Mouse (Mus musculus): ENCODE measurements around the gene Ptcd2. TPM values are rescaled to one million over a fixed set of nuclear protein-coding genes. Genes with fewer than 3 reads are reported as not detected.
"Not testable (repeated sequence)": the region's sequence is repeated elsewhere in the genome, so short reads cannot be mapped to it uniquely, and the experiment has no call there.

Gene Ptcd2
- polyA plus RNA-seq, 1 experiment from 2014 or later, result 63.4 TPM

- 2% methylated on average over 30 of the region's 30 CpGs for WGBS
- H3K9ac ChIP-seq (ENCODE audit: low read depth, low read length), result peak overlapping the region; percentile 85
- H3K4me3 ChIP-seq (ENCODE audit: low read length), result peak overlapping the region; percentile 78
- H3K36me3 ChIP-seq (ENCODE audit: control insufficient read depth, insufficient read depth, low read length), result peaks cover 17% of the 10 kb centered on the region; the same call in 1 of the 2 replicates
- H3K4me1 ChIP-seq (ENCODE audit: control insufficient read depth, insufficient read depth, low read length), result peaks cover 9% of the 10 kb centered on the region
- H3K9me3 ChIP-seq (ENCODE audit: control insufficient read depth, low read length), result no peaks in the 10 kb centered on the region
- H3K27me3 ChIP-seq (replicated peaks; ENCODE audit: control insufficient read depth, insufficient read depth, low read length), result no peaks in the 10 kb centered on the region
- peak overlapping the region; percentile 85 for H3K27ac ChIP-seq (ENCODE audit: low read length)
- ATAC-seq, result peak; percentile 88
- H3K4me2 ChIP-seq (ENCODE audit: low read depth, low read length), result peak overlapping the region; percentile 71
These were observed 468 bp downstream of the Ptcd2 start for GRCm38 (mm10) chr13:99343876-99344598.

GRCm38 (mm10) chr13:99341504-99341903 lies 3.0 kb downstream of the Ptcd2 start:
- WGBS, result 95% methylated on average over 6 of the region's 6 CpGs
- no peaks in the 10 kb centered on the region for H3K27me3 ChIP-seq (replicated peaks; ENCODE audit: control insufficient read depth, insufficient read depth, low read length)
- H3K36me3 ChIP-seq (ENCODE audit: control insufficient read depth, insufficient read depth, low read length), result peaks cover 16% of the 10 kb centered on the region; the same call in 1 of the 2 replicates

GRCm38 (mm10) chr13:99337510-99337909 lies 7.0 kb downstream of the Ptcd2 start:
- H3K4me3 ChIP-seq (ENCODE audit: low read length), result no peak overlapping the region
- no peak for ATAC-seq
- H3K9me3 ChIP-seq (ENCODE audit: control insufficient read depth, low read length), result no peaks in the 10 kb centered on the region
- no peaks in the 10 kb centered on the region for H3K27me3 ChIP-seq (replicated peaks; ENCODE audit: control insufficient read depth, insufficient read depth, low read length)
- no peaks in the 10 kb centered on the region for H3K4me1 ChIP-seq (ENCODE audit: control insufficient read depth, insufficient read depth, low read length)
- H3K27ac ChIP-seq (ENCODE audit: low read length), result no peak overlapping the region
- 71% methylated on average over 6 of the region's 6 CpGs for WGBS
- H3K36me3 ChIP-seq (ENCODE audit: control insufficient read depth, insufficient read depth, low read length), result peaks cover 18% of the 10 kb centered on the region; the same call in 1 of the 2 replicates
- no peak overlapping the region for H3K4me2 ChIP-seq (ENCODE audit: low read depth, low read length)
- H3K9ac ChIP-seq (ENCODE audit: low read depth, low read length), result no peak overlapping the region

More at GRCm38 (mm10) chr13:99341504-99341903, 3.0 kb downstream of the Ptcd2 start:
- Histone ChIP-seq H3K4me3 (ENCODE audit: low read length) (no peak overlapping the region), H3K4me1 (ENCODE audit: control insufficient read depth, insufficient read depth, low read length) (peaks cover 9% of the 10 kb centered on the region), H3K4me2 (ENCODE audit: low read depth, low read length) (no peak overlapping the region), H3K9ac (ENCODE audit: low read depth, low read length) (no peak overlapping the region), H3K27ac (ENCODE audit: low read length) (no peak overlapping the region), H3K9me3 (ENCODE audit: control insufficient read depth, low read length) (no peaks in the 10 kb centered on the region)
- no peak for ATAC-seq

GRCm38 (mm10) chr13:99331255-99331654 lies 13.2 kb downstream of the Ptcd2 start:
- Histone ChIP-seq H3K4me2 (ENCODE audit: low read depth, low read length) (no peak overlapping the region), H3K27ac (ENCODE audit: low read length) (no peak overlapping the region), H3K27me3 (replicated peaks; ENCODE audit: control insufficient read depth, insufficient read depth, low read length) (no peaks in the 10 kb centered on the region), H3K9me3 (ENCODE audit: control insufficient read depth, low read length) (no peaks in the 10 kb centered on the region), H3K4me1 (ENCODE audit: control insufficient read depth, insufficient read depth, low read length) (no peaks in the 10 kb centered on the region), H3K9ac (ENCODE audit: low read depth, low read length) (no peak overlapping the region), H3K36me3 (ENCODE audit: control insufficient read depth, insufficient read depth, low read length) (peaks cover 18% of the 10 kb centered on the region), H3K4me3 (ENCODE audit: low read length) (no peak overlapping the region)
- no peak for ATAC-seq
- 68% methylated on average over 4 of the region's 4 CpGs for WGBS

GRCm38 (mm10) chr13:99324337-99324685 lies 20.2 kb downstream of the Ptcd2 start:
- not testable (repeated sequence) for H3K27ac ChIP-seq (ENCODE audit: low read length); H3K4me1 ChIP-seq (ENCODE audit: control insufficient read depth, insufficient read depth, low read length); H3K4me2 ChIP-seq (ENCODE audit: low read depth, low read length); ATAC-seq; H3K9me3 ChIP-seq (ENCODE audit: control insufficient read depth, low read length); H3K9ac ChIP-seq (ENCODE audit: low read depth, low read length); H3K27me3 ChIP-seq (replicated peaks; ENCODE audit: control insufficient read depth, insufficient read depth, low read length); H3K4me3 ChIP-seq (ENCODE audit: low read length)
- peaks cover 22% of the 10 kb centered on the region for H3K36me3 ChIP-seq (ENCODE audit: control insufficient read depth, insufficient read depth, low read length)
- 81% methylated on average over 8 of the region's 8 CpGs for WGBS

- ATAC-seq, result no peak
- Histone ChIP-seq H3K9me3 (ENCODE audit: control insufficient read depth, low read length) (no peaks in the 10 kb centered on the region), H3K27ac (ENCODE audit: low read length) (no peak overlapping the region), H3K4me2 (ENCODE audit: low read depth, low read length) (no peak overlapping the region), H3K4me1 (ENCODE audit: control insufficient read depth, insufficient read depth, low read length) (no peaks in the 10 kb centered on the region), H3K27me3 (replicated peaks; ENCODE audit: control insufficient read depth, insufficient read depth, low read length) (no peaks in the 10 kb centered on the region), H3K4me3 (ENCODE audit: low read length) (no peak overlapping the region), H3K36me3 (ENCODE audit: control insufficient read depth, insufficient read depth, low read length) (peaks cover 19% of the 10 kb centered on the region), H3K9ac (ENCODE audit: low read depth, low read length) (no peak overlapping the region)
- 72% methylated on average over 7 of the region's 7 CpGs for WGBS
These were observed 20.7 kb downstream of the Ptcd2 start for GRCm38 (mm10) chr13:99323632-99324336.

GRCm38 (mm10) chr13:99322915-99323314 lies 21.6 kb downstream of the Ptcd2 start:
- not testable (repeated sequence) for H3K4me2 ChIP-seq (ENCODE audit: low read depth, low read length); H3K4me1 ChIP-seq (ENCODE audit: control insufficient read depth, insufficient read depth, low read length); H3K9me3 ChIP-seq (ENCODE audit: control insufficient read depth, low read length); H3K9ac ChIP-seq (ENCODE audit: low read depth, low read length); H3K27me3 ChIP-seq (replicated peaks; ENCODE audit: control insufficient read depth, insufficient read depth, low read length); H3K4me3 ChIP-seq (ENCODE audit: low read length); ATAC-seq; H3K27ac ChIP-seq (ENCODE audit: low read length)
- 92% methylated on average over 11 of the region's 13 CpGs for WGBS
- peaks cover 19% of the 10 kb centered on the region for H3K36me3 ChIP-seq (ENCODE audit: control insufficient read depth, insufficient read depth, low read length)

- no peak overlapping the region for H3K27ac ChIP-seq (ENCODE audit: low read length)
- ATAC-seq, result peak; percentile 46
- WGBS, result 82% methylated on average over 7 of the region's 7 CpGs
These were observed 24.1 kb downstream of the Ptcd2 start for GRCm38 (mm10) chr13:99320453-99320852.

GRCm38 (mm10) chr13:99317058-99317457 lies 27.4 kb downstream of the Ptcd2 start:
- Histone ChIP-seq H3K27me3 (replicated peaks; ENCODE audit: control insufficient read depth, insufficient read depth, low read length) (no peaks in the 10 kb centered on the region; the same call in 1 of the 2 replicates), H3K9ac (ENCODE audit: low read depth, low read length) (no peak overlapping the region), H3K9me3 (ENCODE audit: control insufficient read depth, low read length) (no peaks in the 10 kb centered on the region), H3K36me3 (ENCODE audit: control insufficient read depth, insufficient read depth, low read length) (0 out of 2 replicates have a peak, but pooled peaks cover 4% of the 10 kb centered on the region), H3K27ac (ENCODE audit: low read length) (no peak overlapping the region), H3K4me3 (ENCODE audit: low read length) (no peak overlapping the region), H3K4me1 (ENCODE audit: control insufficient read depth, insufficient read depth, low read length) (no peaks in the 10 kb centered on the region), H3K4me2 (ENCODE audit: low read depth, low read length) (no peak overlapping the region)
- no peak for ATAC-seq
- WGBS, result 59% methylated on average over 4 of the region's 4 CpGs

More at GRCm38 (mm10) chr13:99320453-99320852, 24.1 kb downstream of the Ptcd2 start:
- Histone ChIP-seq H3K9me3 (ENCODE audit: control insufficient read depth, low read length) (no peaks in the 10 kb centered on the region), H3K36me3 (ENCODE audit: control insufficient read depth, insufficient read depth, low read length) (peaks cover 12% of the 10 kb centered on the region; the same call in 1 of the 2 replicates), H3K27me3 (replicated peaks; ENCODE audit: control insufficient read depth, insufficient read depth, low read length) (no peaks in the 10 kb centered on the region; the same call in 1 of the 2 replicates), H3K9ac (ENCODE audit: low read depth, low read length) (no peak overlapping the region), H3K4me1 (ENCODE audit: control insufficient read depth, insufficient read depth, low read length) (no peaks in the 10 kb centered on the region), H3K4me2 (ENCODE audit: low read depth, low read length) (no peak overlapping the region), H3K4me3 (ENCODE audit: low read length) (no peak overlapping the region)
